Mouse (Mus musculus) CH12.LX (cell line): ENCODE data around the gene Tbl1xr1.

ENCODE experiments used
- BHLHE40 ChIP-seq: IDR thresholded peaks from 2 replicates; pipeline ENCODE4 v1.6.1; 2011; ENCODE audit warnings: mild to moderate bottlenecking, low read depth, low read length, improper control_type of control experiment
- CTCF ChIP-seq, 2 experiments: IDR thresholded peaks in 1 of 2; conservative IDR thresholded peaks in 1 of 2; 2 replicates each; pipeline ENCODE4 v1.5.1; 2011 to 2012; ENCODE audit warnings: low read depth in 2 of 2, low read length in 2 of 2, improper control_type of control experiment in 1 of 2, inconsistent platforms in 1 of 2, mild to moderate bottlenecking in 1 of 2, moderate library complexity in 1 of 2
- EP300 ChIP-seq: IDR thresholded peaks from 2 replicates; pipeline ENCODE4 v1.6.1; 2011; ENCODE audit warnings: low read length, improper control_type of control experiment
- NRF1 ChIP-seq: IDR thresholded peaks from 2 replicates; pipeline ENCODE4 v1.6.1; 2014; ENCODE audit warnings: low read depth, mild to moderate bottlenecking, inconsistent platforms, low read length, improper control_type of control experiment, moderate library complexity
- POLR2A ChIP-seq: IDR thresholded peaks from 2 replicates; pipeline ENCODE4 v1.6.1; 2011; ENCODE audit warnings: low read depth, mild to moderate bottlenecking, improper control_type of control experiment, low read length
- ZC3H11A ChIP-seq: IDR thresholded peaks from 2 replicates; pipeline ENCODE4 v1.6.1; 2012; ENCODE audit warnings: low read depth, mild to moderate bottlenecking, inconsistent platforms, low read length, improper control_type of control experiment

DNA sequence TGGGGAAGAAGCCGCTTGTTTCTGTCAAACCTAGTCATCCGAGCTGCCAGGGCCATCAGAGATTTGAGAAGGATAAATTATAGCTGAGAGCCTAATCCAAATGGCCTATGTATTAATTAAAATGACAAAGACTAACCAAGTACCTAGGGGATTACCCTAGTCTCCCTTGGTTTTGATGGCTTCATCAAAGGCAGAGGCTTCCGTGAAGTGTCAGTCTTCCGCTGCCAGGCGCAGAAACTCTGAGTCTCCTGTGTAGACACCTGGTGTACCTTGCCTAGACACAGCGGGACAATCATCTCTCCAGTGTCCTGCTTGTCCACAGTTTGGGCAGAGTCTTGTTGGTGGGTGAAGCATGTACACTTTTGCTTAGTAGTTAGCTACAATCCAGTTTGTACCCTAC lies 35.8 kb upstream of the Tbl1xr1 start:
- no peak for TF ChIP-seq BHLHE40
- no peak for TF ChIP-seq POLR2A
- TF ChIP-seq EP300: no peak
- TF ChIP-seq ZC3H11A: no peak
- no peak for TF ChIP-seq CTCF (conservative IDR thresholded peaks at IDR 0.05 in 1 of 2, IDR thresholded peaks at IDR 0.05 in 1 of 2; ENCODE audit: low read depth in 2 of 2, low read length in 2 of 2)
- TF ChIP-seq NRF1: no peak
